Mouse (Mus musculus): Measurements from ENCODE around the gene Spata5. TPM values are rescaled to one million over a fixed set of nuclear protein-coding genes. Genes with fewer than 3 reads are reported as not detected.
"Not testable (repeated sequence)": the region's sequence is repeated elsewhere in the genome, so short reads cannot be mapped to it uniquely, and the experiment has no call there.

The Spata5 gene
- total RNA-seq, 2 experiments from 2014 or later = 25.9 to 27.6 TPM

DNA sequence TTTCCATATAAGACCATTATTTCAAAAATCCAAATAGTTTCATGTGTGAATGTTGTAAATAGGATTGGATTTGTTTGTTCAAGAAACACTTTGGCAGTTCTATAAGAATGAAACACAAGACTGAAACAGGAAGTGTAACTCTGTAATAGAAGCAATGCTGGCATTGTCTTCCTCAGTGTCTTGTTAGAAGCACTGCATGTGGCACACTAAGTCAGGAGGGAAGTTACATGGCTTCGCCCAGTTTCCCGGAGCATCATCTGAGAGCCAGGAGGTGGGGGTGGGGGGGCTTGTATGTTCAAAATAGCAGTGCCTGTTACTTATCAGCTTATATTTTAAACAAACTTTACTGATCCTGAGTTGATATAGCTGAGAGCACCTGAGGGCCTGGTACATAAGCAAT lies 82.9 kb downstream of the Spata5 start:
- no peak for DNase-seq (ENCODE audit: low spot score in 2 of 2)

DNA sequence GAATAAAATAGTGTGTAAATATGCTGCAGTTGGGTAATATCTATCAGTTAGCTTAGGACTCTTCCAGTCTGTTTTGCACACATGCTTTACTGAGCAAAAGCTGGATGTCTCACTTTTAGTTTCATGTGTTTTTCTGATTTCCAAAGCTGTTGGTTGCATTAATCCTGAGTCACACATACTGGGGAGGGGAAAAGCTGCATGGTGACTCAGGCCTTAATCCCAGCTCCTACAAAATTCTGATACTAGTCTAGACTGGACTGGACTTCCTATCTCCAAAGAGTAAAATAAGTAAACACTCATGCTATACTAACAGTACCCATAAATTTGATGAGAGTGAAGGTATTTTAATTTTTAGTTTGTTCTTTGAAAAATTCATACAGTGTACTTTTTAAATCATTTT lies 84.2 kb downstream of the Spata5 start:
- DNase-seq (ENCODE audit: low spot score in 2 of 2) = no peak

DNA sequence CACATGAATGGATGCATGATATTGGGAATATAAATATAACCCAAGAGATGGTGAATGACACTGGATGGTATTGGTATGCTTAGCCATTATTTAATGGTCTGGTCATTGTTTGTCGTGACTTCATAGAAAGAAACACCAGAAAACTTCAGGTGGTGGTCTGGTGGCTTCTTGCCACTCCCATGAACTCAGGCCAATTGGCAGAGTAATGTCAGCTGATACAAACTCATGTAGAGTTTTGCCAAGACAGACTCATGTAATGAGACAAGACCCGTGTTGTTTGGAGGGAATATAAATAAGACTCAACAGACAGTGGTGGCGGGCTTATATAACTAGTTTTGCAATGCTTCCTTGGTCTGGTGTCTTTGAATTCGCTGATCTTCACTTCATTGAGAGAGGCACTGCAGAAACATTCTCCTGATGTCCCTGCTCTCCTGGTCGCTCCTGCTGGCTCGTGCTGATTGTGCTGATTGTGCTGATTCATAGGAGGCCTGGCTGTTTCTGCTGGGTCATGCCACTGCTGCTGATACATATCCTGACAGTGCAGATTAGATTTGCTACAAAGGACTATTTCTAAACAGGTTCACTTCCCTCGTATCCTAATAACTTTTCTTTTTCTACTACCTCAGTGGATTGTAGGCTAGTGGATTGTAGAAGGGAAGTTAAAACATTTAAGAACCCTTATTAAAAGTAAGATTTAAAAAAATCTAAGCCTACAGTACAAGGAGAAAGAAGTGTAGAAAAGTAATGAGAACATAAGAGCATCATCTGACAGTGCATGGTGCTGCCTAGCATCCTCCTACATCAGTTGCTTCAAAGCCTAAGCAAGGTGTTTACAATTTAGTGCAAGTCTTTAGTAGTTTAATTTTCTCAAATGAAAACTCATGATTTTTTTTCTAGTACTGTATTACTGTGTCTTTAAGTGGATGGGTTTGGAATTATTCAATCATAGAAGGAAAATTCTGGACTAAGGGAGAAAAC lies 90.6 kb downstream of the Spata5 start:
- DNase-seq (ENCODE audit: low spot score in 2 of 2) = no peak

DNA sequence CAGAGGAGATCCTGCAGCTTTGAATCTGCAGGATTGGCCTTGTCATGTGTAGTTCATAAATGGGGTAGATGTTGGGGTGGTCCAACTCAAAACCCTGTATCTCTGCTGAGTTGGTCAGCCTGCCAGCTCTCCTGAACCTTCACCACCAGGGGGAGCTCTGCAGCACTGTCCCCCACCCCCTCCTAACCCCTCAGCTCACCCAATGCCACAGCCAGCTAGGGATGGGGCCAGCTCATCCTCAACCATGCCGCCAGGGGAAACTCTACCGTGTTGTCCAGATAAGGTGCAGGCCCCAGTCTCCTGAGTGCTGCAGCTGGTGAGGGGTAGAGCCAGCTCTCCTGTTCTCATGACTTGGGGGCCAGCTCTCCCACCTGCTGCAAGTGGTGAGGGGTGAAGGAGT lies 95.8 kb downstream of the Spata5 start:
- DNase-seq (ENCODE audit: low spot score in 2 of 2) = peak; percentile 17 to 37

DNA sequence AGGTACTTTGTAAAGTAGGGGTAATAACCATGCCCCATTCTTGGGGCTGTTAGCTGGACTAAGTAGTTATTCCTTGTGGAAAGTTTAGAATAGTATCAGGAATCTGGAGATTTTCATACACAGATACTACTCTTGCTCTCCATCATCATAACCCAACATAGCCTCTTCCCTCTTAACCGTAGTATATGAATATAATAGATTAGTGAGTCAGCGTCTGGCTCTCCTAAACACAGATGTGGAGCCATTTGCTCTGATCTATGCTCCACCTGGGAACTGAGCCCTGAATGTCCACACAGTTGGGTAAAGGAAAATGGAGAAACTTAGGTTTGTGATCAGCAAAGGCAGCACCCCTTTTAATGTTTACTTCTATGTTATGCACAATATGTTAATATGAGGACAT lies 96.7 kb downstream of the Spata5 start:
- no peak for DNase-seq (ENCODE audit: low spot score in 2 of 2)

DNA sequence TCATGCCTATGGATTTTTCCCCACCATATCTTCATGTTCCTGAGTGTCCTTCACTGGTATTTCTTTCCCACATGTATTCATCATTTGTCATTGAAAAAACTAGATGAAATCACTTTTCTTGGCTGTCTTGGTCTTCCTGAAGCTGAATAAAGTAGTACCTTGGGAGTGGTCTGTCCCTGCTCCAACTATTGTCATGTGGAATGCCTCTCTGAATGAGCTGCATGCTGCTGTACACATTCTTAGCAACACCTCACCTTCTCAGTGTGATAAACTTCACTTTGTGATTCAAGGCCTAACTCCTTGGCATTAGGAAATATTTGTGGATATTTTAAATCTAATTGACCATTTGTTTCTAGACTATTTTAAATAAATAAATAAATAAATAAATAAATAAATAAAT lies 98.9 kb downstream of the Spata5 start:
- DNase-seq (ENCODE audit: low spot score in 2 of 2) = no peak

DNA sequence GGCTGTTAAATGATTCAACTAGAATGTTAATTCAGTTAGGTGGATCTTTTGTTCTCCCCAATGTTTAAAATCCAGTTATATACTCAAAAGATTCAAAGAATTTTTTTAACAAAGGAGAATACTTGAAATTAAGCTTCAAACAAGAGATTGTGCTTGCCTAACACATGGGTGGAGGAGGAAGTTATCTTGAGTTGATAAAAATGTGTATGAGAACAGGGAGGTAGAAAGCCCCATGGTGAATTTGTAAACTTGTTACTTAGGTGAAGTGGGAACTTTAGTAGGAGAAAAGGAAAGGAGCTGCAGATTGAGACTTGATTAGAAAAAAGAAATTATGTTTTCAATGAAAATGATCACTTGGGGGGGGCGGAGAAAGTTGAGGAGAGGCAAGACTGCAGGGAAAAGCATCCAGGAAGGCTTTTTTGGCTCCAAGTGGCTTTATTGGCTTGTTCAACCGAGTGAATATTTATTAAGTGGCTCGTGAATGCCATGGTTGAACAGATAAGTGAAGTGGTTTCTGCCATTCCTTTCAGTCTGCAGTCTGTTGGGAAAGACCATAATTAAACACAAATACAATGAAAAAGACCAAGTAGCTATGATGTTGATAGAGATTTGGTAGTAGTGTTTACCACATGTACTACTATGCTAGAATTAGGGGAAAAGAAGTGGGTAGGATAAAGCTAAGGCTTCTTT lies 100.8 kb downstream of the Spata5 start:
- no peak for DNase-seq (ENCODE audit: low spot score in 2 of 2)

DNA sequence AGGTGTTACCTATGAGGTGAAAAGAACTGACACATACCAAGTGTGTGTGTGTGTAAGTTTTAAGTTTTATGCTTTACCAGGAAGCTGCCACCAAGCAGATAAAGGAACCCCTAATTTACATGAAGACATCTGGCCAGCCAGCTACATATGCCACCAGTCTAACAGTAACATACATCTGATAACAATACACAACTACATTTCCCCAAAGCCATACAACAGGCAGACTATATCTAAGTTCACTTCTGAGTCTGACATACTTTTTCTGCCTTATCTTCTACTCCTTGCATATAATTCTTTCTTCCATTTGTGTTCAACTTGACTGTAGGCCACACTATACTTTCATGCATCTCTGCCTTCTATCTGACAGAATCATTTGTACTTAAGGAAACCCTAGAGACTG lies 112.4 kb downstream of the Spata5 start:
- no peak for DNase-seq (ENCODE audit: low spot score in 2 of 2)

DNA sequence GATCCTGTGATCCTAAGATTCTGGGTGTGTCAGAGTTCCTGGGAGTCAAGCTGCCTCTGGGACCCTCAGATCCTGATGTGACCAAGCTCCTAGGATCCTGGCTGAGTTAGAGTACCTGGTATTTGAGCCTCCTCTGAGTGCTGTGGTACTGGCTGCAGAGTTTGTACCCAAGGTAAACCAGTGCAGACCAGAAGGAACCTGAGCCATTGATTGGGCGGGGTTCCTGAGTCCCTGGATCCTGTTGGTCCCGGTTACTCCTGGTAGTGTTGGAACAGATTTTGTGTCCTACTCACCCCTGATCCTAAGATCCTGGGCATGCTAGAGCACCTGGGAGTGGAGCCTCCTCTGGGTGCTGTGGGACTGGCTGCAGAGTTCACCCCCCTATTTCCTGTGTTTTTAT lies 121.0 kb downstream of the Spata5 start:
- DNase-seq (ENCODE audit: low spot score in 2 of 2) = not testable (repeated sequence)

DNA sequence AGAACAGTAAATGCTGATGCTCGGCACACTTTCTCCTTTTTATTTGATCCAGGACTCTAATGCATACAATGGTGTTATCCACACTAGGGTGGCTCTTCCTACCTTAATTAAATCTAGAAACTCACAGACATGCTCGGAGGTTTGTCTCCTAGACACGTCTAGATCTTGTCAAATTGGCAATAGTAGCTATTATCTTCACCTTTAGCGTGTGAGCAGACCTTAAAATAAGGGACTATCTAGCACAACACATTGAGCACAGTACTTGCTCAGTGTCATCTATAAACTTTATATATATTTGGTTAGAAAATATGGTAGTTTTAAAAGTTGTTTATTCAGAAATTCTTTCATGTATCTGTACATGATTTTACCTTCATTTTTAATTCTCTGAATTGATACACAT lies 126.7 kb downstream of the Spata5 start:
- no peak for DNase-seq (ENCODE audit: low spot score in 2 of 2)

DNA sequence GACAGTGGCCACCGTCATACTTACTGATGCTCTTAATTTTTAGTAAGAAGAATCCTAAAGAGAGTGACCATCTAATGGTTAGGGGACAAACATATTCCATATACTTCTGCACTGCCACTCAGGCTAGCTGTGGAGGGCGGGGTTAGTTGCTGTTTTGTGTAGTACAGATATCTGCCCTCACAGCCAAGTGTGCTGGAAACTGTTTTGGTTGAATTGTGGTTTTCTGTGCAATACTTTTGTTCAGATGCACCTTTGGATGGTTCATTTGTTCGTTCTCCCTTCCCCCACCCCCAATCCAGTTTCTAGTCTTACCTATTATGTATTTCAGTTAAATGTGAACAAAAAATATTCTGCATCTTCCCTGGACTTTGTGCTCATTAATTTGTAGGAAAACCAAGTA lies 130.5 kb downstream of the Spata5 start:
- no peak for DNase-seq (ENCODE audit: low spot score in 2 of 2)

DNA sequence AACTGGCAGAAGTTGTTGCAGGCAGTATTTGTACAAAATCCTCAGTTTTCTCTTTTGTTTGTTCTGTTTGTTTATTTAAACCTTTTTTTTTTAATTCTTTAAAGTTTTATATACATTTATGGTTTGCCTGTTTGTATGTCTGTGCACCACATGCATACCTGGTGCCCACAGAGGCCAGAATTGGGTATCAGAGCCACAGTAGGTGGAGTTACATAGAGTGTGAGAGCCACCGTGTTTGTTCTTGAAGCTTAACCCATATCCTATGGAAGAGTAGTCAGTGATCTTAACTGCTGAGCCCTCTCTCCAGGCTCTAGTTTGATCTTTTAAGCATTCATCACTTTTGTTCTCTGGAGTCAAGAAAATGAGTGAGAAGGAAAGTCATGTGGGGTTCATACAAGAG lies 130.9 kb downstream of the Spata5 start:
- no peak for DNase-seq (ENCODE audit: low spot score in 2 of 2)

DNA sequence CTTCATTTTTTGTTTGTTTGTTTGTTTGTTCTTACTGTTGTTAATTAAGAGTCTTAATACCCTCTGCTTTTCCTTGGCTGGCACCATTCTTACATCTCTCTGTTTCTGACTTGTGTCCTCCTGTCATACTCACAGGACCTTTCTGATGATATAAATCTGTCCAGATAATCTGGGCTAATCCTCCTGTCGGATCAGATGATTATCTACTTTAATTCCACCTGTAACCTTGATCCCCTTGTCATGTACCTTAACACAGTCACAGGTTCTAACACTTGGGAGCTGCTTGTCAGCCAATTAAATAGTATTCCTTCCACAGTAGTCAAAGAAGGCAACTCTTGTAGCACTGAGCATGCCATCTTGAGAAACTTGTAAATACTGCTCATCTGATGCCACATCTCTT lies 131.8 kb downstream of the Spata5 start:
- no peak for DNase-seq (ENCODE audit: low spot score in 2 of 2)

DNA sequence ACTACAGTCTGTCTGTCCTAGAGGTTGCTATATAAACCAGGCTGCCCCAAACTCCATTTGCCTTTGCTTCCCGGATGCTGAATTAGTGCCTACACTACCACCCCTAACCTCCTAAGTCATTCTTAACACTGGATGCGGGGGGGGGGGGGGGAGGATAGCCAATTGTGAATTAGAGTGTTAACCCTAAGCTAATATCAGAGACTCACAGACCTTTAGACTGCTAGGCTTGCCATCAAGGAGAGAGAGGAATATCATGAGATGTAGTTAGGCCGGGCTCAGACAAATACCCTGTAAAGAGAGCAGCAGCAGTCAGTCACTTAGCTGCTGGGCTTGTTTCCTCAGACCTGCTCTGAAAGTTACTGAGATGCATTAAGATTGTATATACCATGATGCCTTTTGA lies 132.5 kb downstream of the Spata5 start:
- DNase-seq (ENCODE audit: low spot score in 2 of 2) = no peak

DNA sequence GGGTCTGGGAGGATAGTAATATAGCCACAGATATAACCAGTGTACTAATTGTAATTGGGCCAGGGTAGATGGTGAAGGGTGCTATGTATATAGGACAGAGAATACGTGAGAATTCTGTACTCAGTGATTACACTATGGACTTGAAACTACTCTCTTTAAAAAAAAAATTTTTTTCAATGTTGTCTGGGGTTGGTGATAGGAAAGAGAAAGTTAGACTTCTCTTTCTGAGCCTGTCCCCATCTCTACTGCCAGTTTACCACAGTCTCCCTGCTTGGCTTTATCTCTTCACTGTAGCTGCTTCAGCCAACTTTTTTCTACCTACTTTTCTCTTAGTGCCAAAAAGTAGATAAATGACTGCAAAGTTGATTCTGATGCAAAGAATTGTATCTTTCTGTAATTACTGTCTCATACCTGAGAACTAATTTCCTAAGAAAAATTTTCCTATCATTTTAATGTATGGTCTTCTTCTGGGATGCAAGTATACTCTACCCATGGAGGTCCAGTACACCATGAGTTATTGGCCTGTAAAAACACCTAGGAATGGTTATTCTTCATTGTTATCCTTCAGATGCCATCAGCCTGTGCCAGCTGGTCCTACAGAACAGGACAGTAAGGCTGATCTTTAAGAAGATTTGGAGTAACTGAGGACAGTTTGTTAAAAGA lies 133.8 kb downstream of the Spata5 start:
- DNase-seq (ENCODE audit: low spot score in 2 of 2) = no peak

DNA sequence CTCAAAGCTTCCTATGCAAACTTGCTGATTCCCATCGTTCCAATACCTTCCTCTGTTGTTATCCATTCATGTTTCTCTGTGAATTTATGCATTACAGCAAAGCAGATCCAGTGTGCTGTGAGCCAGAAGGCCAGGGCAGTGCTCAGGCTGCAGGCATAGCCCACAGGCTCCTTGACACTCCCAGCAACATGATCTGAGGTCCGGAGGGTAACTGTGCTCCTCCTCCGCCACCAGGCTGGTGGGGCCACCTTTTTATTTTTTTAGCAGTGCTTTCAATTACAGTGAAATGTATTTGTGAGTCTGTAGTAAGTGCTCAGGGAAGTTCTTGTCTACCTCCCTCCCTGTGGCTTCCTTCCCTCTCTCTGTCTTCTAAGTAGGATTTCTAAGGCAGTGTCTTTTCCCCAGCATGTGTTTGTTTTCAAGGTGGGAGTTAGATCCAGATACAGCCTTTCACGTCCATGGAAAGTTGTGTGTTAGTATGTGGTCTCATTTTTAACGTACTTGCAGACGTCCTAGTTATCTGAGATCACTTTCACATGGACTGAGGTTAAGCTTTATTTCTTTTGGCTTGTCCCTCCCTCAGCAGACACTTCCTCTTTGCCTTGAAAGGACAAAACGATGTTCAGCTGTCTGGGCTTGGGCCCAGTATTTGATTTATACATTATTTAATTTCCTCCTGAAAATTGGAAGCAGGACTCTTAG lies 136.9 kb downstream of the Spata5 start:
- no peak for DNase-seq (ENCODE audit: low spot score in 2 of 2)

DNA sequence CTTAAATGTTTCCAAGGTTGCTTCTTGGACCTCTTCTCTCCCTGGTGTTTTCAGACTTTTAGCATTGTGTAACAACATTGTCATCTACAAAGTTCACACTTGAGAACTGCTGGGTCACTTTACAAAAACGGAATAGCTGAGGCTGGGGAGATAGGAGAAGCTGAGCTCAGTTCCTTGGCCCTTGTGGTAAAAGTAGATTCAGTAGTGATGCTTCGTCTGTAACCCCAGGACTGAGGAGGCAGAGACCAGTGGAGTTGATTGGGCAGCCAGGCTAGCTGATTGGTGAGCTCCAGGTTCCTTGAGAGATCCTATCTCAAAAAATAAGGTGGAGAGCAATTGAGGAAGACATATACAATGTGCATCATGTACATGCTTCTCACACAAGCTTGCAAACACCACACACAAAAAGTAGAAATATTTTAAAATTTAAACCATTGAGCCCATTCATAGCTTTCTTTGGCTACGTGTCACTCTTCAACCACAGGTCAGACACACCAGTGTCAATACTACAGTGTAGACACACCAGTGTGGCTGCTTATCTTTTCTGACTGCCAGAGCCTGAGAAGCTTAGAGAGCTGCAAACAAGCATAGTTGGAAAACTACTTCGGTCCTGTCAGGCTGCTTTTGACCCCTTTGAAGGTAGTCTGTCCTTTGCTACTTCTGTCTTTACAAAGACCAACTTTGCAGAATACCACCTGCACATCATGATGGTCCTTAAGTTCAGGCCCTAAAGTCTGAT lies 138.2 kb downstream of the Spata5 start:
- DNase-seq (ENCODE audit: low spot score in 2 of 2) = no peak

DNA sequence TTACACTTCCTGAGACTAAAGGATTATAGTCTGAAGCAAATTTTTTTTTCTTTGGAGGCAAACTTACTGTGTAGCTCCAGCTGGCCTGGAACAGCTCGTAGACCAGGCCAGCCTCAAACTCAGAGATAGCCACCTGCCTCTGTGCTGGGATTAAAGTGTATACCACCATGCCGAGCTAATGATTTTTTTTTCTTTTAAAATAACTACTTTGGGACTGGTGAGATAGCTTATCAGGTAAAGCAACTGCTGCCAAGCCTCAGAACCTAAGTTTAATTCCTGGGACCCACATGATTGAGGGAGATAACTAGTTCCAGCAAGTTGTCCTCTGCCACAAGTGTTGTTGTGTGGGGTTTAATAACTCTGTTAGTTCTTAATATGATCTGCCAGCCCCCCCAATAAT lies 139.6 kb downstream of the Spata5 start:
- DNase-seq (ENCODE audit: low spot score in 2 of 2) = no peak

DNA sequence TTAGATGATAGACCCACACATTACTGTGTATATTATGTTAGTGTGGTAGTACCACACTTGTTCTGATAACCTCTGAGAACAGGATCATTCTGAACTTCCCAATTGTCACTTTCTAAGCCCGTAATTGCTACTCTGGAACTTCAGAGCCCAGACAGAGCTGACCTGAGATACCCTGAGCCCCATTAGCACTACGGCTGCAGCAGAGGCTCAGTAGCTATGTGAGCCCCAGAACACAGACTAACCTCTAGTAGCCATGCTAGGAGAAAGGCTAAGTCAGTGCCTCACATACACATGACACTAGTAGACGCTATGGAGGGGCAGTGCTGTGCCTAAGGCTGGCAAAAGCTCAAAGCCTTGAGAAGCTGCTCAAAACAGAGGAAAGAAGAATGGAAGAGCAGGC lies 141.8 kb downstream of the Spata5 start:
- no peak for DNase-seq (ENCODE audit: low spot score in 2 of 2)

DNA sequence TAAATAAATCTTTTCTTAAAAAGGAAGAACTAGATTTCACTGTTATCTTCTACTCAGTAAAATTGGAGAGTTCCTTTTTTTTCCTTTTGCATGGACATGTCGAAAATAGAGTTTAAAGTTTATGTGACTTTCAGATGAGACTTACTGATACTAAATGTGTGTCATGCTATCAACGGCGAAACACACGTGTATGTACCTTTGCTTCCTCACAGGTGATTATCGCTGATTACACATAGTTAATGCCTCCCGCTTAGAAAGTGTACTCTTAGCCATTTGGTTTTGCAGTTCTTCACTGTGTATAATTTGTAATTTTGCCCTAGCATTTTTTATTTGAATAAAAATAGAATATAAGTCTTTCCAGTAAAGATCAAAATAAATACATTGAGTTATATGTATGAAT lies 146.4 kb downstream of the Spata5 start:
- DNase-seq (ENCODE audit: low spot score in 2 of 2) = no peak

DNA sequence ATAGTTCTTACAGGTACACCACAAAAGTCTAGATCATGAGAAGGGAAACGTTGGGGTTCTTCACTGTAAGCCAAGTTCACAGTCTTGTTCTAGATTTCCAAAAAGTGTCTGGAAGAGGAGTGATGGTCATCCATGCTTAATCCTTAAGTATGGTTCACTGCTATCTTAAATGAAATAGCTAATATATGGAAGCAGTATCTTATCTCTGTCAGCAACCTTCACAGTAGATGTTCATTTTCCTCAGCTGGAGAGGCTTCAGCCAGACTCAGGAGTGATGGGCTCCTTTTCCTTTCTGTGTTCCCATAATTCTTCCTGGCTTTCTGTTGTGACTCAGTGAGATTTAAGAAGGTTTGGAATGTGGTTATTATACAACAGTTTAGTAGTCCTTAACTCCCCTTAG lies 147.8 kb downstream of the Spata5 start:
- DNase-seq (ENCODE audit: low spot score in 2 of 2) = no peak

Measured in gastrocnemius, postnatal 4 days (tissue).